Mouse (Mus musculus): ENCODE results near the gene Fpr-rs7. TPM values are rescaled to one million over a fixed set of nuclear protein-coding genes. Genes with fewer than 3 reads are reported as not detected.

Fpr-rs7 gene
- not detected for total RNA-seq (2021)
- long read RNA-seq, experiment 1, result 0 reads
- long read RNA-seq, experiment 2, result 0 reads

- DNase-seq (ENCODE audit: low spot score), result no peak
Observed at GRCm38 (mm10) chr17:20114126-20114525, at the start of gene Fpr-rs7. Fpr-rs7 (minus strand) TSS chr17:20114226.

GRCm38 (mm10) chr17:20074090-20074489, 39.9 kb downstream of the Fpr-rs7 start:
- DNase-seq (ENCODE audit: low spot score), result no peak

GRCm38 (mm10) chr17:20071656-20072396, 42.2 kb downstream of the Fpr-rs7 start:
- DNase-seq (ENCODE audit: low spot score), result no peak

Other genes with a start within 250 kb of the Fpr-rs7 start
- gene Vmn2r104, start 65.9 kb downstream of the Fpr-rs7 start, total RNA-seq (2021), result not detected
- gene Fpr-rs6, start 68.9 kb upstream of the Fpr-rs7 start, total RNA-seq (2021), result not detected
- gene Vmn2r105, start 120.8 kb upstream of the Fpr-rs7 start, total RNA-seq (2021), result not detected
- gene Vmn2r106, start 171.3 kb upstream of the Fpr-rs7 start, total RNA-seq (2021), result not detected
- gene Vmn2r107, start 231.0 kb upstream of the Fpr-rs7 start, total RNA-seq (2021), result not detected